Mouse (Mus musculus): Measurements from ENCODE around the gene Mpz. TPM values are rescaled to one million over a fixed set of nuclear protein-coding genes. Genes with fewer than 3 reads are reported as not detected.

Gene Mpz
- total RNA-seq, 1 experiment: 0.36 TPM

DNA sequence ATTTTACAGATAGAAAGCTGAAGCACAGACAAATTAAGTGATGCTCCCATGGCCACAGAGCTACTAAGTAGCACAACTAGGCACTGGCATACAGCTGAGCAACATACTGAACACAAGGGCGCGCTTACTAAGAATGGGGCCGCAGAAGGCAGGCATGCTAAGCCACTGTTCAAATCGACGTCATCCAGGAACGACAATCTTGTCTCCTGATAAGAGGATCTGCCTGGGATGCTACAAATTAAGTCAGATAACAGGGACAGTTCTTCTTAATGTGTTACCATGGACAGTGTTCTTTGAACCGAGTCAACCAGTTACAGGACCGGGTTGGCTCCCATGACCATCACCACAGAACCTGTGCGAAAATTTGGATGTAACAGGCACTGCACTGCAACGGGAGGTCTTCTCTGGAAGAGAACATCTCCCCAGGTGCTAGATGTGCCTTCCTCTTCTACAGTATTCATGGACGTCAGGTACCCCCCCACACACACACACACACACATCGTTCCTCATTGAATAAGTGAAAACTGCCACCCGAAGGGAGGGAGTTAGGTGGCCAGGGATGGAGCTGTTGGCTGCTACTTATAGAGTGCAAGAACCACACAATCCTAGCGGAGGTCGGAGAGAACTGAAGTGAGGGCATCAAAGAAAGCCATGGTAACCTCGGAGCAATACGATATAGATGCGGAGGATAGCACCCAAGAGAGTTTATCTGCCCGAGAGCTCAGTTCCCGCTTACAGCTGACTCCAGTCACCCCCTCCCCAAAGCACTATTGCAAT is 44.7 kb downstream of the Mpz start:
- in situ Hi-C loops (cut with MboI; ENCODE audit: low sequenced_read_pairs in 2 of 2, unreplicated experiment in 2 of 2): no loop called here
- DNase-seq (ENCODE audit: low read depth, low spot score): no peak
- TF ChIP-seq CHD2 (IDR thresholded peaks at IDR 0.05; ENCODE audit: low read depth, low read length) (no peak), MAFK (IDR thresholded peaks at IDR 0.05; ENCODE audit: insufficient read depth, low read depth, low read length) (no peak), ZNF384 (IDR thresholded peaks at IDR 0.05; ENCODE audit: low read depth, low read length) (no peak), HCFC1 (IDR thresholded peaks at IDR 0.05; ENCODE audit: borderline replicate concordance, insufficient read depth, low read length) (no peak), ZC3H11A (IDR thresholded peaks at IDR 0.05; ENCODE audit: borderline replicate concordance, low read depth, low read length) (no peak)
- Histone ChIP-seq H3K9ac (ENCODE audit: insufficient read depth, low read depth, low read length, poor library complexity, severe bottlenecking) (peak overlapping the region; percentile 3; the same call in 1 of the 2 replicates), H3K36me3 (ENCODE audit: control insufficient read depth, insufficient read depth, low read length, poor library complexity, severe bottlenecking) (no peaks in the 10 kb centered on the region), H3K4me3 (ENCODE audit: insufficient read depth in 1 of 2, low read depth in 1 of 2, low read length in 2 of 2, poor library complexity in 1 of 2, severe bottlenecking in 1 of 2) (peak overlapping the region; percentile 77 to 91), H3K4me1 (ENCODE audit: control insufficient read depth in 2 of 2, insufficient read depth in 2 of 2, low read length in 2 of 2, poor library complexity in 1 of 2) (peaks cover 0 to 2% of the 10 kb centered on the region in 2 experiments; a peak in 1 of 4 replicates), H3K9me3 (ENCODE audit: control insufficient read depth, insufficient read depth, low read depth, low read length) (no peaks in the 10 kb centered on the region), H3K27ac (ENCODE audit: insufficient read depth, low read depth, low read length, poor library complexity, severe bottlenecking) (no peak overlapping the region)

DNA sequence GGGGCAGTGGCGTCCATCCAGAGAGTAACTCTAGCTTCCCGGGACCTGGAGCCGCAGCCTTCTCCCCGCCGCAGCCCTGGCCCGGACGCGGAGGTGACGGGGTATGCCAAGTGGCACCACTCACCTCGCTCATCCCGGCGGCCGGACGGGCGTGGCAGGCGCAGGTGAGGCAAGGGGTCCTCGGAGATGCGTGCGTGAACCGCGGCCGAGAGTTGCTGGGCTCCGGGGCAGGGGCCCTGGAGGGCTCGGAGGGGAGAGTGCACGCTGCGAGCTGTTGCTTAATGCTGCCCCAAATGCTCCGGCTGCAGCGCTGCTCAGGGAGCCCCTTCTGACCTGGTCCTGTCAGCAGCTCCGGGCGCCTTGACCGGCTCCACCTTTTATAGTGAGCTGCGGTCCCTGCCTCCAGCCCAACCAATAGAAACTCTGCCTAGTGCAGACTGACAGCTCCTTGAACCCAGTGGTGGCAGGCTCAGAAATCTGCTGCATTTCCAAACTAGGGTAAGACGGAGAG is 45.4 kb downstream of the Mpz start, which contains the start of gene Pcp4l1:
TSS of gene Pcp4l1 (minus strand) at position 382 of the 511 bp plus-strand sequence.
- Histone ChIP-seq H3K4me3 (ENCODE audit: insufficient read depth in 1 of 2, low read depth in 1 of 2, low read length in 2 of 2, poor library complexity in 1 of 2, severe bottlenecking in 1 of 2) (peak within 1 kb of the TSS; percentile 77 to 91), H3K4me1 (ENCODE audit: control insufficient read depth in 2 of 2, insufficient read depth in 2 of 2, low read length in 2 of 2, poor library complexity in 1 of 2) (peaks cover 0 to 2% of the 10 kb centered on the region in 2 experiments; a peak in 1 of 4 replicates), H3K9ac (ENCODE audit: insufficient read depth, low read depth, low read length, poor library complexity, severe bottlenecking) (peak within 1 kb of the TSS; percentile 3; the same call in 1 of the 2 replicates), H3K27ac (ENCODE audit: insufficient read depth, low read depth, low read length, poor library complexity, severe bottlenecking) (no peak within 1 kb of the TSS), H3K36me3 (ENCODE audit: control insufficient read depth, insufficient read depth, low read length, poor library complexity, severe bottlenecking) (no peaks in the 10 kb centered on the region), H3K9me3 (ENCODE audit: control insufficient read depth, insufficient read depth, low read depth, low read length) (no peaks in the 10 kb centered on the region)
- DNase-seq (ENCODE audit: low read depth, low spot score): peak; percentile 68
- TF ChIP-seq CHD2 (IDR thresholded peaks at IDR 0.05; ENCODE audit: low read depth, low read length) (peak; percentile 69; the same call in 1 of the 2 replicates), MAFK (IDR thresholded peaks at IDR 0.05; ENCODE audit: insufficient read depth, low read depth, low read length) (no peak)
- in situ Hi-C loops (cut with MboI; ENCODE audit: low sequenced_read_pairs in 2 of 2, unreplicated experiment in 2 of 2): no loop called here

- no peak for DNase-seq (ENCODE audit: low read depth, low spot score)
- Histone ChIP-seq H3K4me3 (ENCODE audit: insufficient read depth in 1 of 2, low read depth in 1 of 2, low read length in 2 of 2, poor library complexity in 1 of 2, severe bottlenecking in 1 of 2) (no peak overlapping the region), H3K9ac (ENCODE audit: insufficient read depth, low read depth, low read length, poor library complexity, severe bottlenecking) (no peak overlapping the region), H3K27ac (ENCODE audit: insufficient read depth, low read depth, low read length, poor library complexity, severe bottlenecking) (no peak overlapping the region), H3K36me3 (ENCODE audit: control insufficient read depth, insufficient read depth, low read length, poor library complexity, severe bottlenecking) (no peaks in the 10 kb centered on the region), H3K4me1 (ENCODE audit: control insufficient read depth in 2 of 2, insufficient read depth in 2 of 2, low read length in 2 of 2, poor library complexity in 1 of 2) (peaks cover 0 to 2% of the 10 kb centered on the region in 2 experiments; a peak in 1 of 4 replicates), H3K9me3 (ENCODE audit: control insufficient read depth, insufficient read depth, low read depth, low read length) (no peaks in the 10 kb centered on the region)
- in situ Hi-C loops (cut with MboI; ENCODE audit: low sequenced_read_pairs in 2 of 2, unreplicated experiment in 2 of 2): no loop called here
- TF ChIP-seq ZC3H11A (IDR thresholded peaks at IDR 0.05; ENCODE audit: borderline replicate concordance, low read depth, low read length) (no peak), MAFK (IDR thresholded peaks at IDR 0.05; ENCODE audit: insufficient read depth, low read depth, low read length) (no peak), ZNF384 (IDR thresholded peaks at IDR 0.05; ENCODE audit: low read depth, low read length) (no peak), HCFC1 (IDR thresholded peaks at IDR 0.05; ENCODE audit: borderline replicate concordance, insufficient read depth, low read length) (no peak), CHD2 (IDR thresholded peaks at IDR 0.05; ENCODE audit: low read depth, low read length) (no peak)
These were observed 49.0 kb downstream of the Mpz start for GRCm38 (mm10) chr1:171199532-171199931.

DNA sequence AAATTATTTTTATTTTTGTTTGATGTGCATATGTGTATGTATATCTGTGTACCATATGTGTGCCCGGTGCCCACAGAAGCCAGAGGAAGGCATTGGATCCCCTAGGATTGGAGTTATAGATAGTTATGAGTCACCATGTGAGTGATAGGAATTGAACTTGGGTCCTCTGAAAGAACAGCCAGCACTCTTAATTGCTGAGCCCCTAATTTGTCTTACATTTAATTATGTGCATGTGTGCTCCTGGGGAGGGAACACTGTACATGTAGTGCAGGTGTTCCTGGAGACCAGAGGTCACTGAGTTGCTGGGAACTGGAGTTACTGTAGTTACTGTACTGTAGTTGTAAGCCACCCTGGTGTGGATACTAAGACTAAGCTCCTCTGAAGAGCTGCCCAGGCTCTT is 50.3 kb downstream of the Mpz start:
- TF ChIP-seq HCFC1 (IDR thresholded peaks at IDR 0.05; ENCODE audit: borderline replicate concordance, insufficient read depth, low read length): no peak
- TF ChIP-seq ZC3H11A (IDR thresholded peaks at IDR 0.05; ENCODE audit: borderline replicate concordance, low read depth, low read length): no peak
- TF ChIP-seq MAFK (IDR thresholded peaks at IDR 0.05; ENCODE audit: insufficient read depth, low read depth, low read length): no peak
- TF ChIP-seq CHD2 (IDR thresholded peaks at IDR 0.05; ENCODE audit: low read depth, low read length): no peak
- no peak for TF ChIP-seq ZNF384 (IDR thresholded peaks at IDR 0.05; ENCODE audit: low read depth, low read length)

More for the DNA sequence above, 50.3 kb downstream of the Mpz start:
- no peaks in the 10 kb centered on the region for H3K36me3 ChIP-seq (ENCODE audit: control insufficient read depth, insufficient read depth, low read length, poor library complexity, severe bottlenecking)
- in situ Hi-C loops (cut with MboI; ENCODE audit: low sequenced_read_pairs in 2 of 2, unreplicated experiment in 2 of 2): no loop called here
- no peaks in the 10 kb centered on the region for H3K9me3 ChIP-seq (ENCODE audit: control insufficient read depth, insufficient read depth, low read depth, low read length)
- H3K9ac ChIP-seq (ENCODE audit: insufficient read depth, low read depth, low read length, poor library complexity, severe bottlenecking): no peak overlapping the region
- H3K4me1 ChIP-seq (ENCODE audit: control insufficient read depth in 2 of 2, insufficient read depth in 2 of 2, low read length in 2 of 2, poor library complexity in 1 of 2): peaks cover 0 to 2% of the 10 kb centered on the region in 2 experiments; a peak in 1 of 4 replicates
- DNase-seq (ENCODE audit: low read depth, low spot score): no peak
- H3K4me3 ChIP-seq (ENCODE audit: insufficient read depth in 1 of 2, low read depth in 1 of 2, low read length in 2 of 2, poor library complexity in 1 of 2, severe bottlenecking in 1 of 2): no peak overlapping the region
- no peak overlapping the region for H3K27ac ChIP-seq (ENCODE audit: insufficient read depth, low read depth, low read length, poor library complexity, severe bottlenecking)
